Mouse (Mus musculus) C2C12 (cell line): ENCODE results near the gene Prss36. TPM values are rescaled to one million over a fixed set of nuclear protein-coding genes. Genes with fewer than 3 reads are reported as not detected.

Experiments used
- H3K27me3 ChIP-seq: one replicate; pipeline ENCODE4 v1.6.1; 2011; ENCODE audit not compliant: control insufficient read depth, insufficient read depth, insufficient read length
- H3K36me3 ChIP-seq: one replicate; pipeline ENCODE4 v1.6.1; 2011; ENCODE audit not compliant: control insufficient read depth, insufficient read depth
- H3K4me3 ChIP-seq: one replicate; pipeline ENCODE4 v1.5.1; 2011; ENCODE audit warnings: mild to moderate bottlenecking, control low read depth; ENCODE audit not compliant: poor library complexity, insufficient read depth, severe bottlenecking
- H3K79me2 ChIP-seq: one replicate; pipeline ENCODE4 v1.6.1; 2011; ENCODE audit not compliant: control insufficient read depth, insufficient read depth
- H3K79me3 ChIP-seq: one replicate; pipeline ENCODE4 v1.6.1; 2011; ENCODE audit warnings: low read depth, control low read depth
- H3ac ChIP-seq: one replicate; pipeline ENCODE3; 2011; ENCODE audit warnings: low read depth; ENCODE audit not compliant: control insufficient read depth, insufficient read length
- CEBPB ChIP-seq: IDR thresholded peaks from one replicate; pipeline ENCODE4 v1.6.1; 2011; ENCODE audit warnings: low read depth, mild to moderate bottlenecking, control low read depth, moderate library complexity
- CTCF ChIP-seq: IDR thresholded peaks from one replicate; pipeline ENCODE4 v1.5.1; 2011; ENCODE audit not compliant: control insufficient read depth, insufficient read depth, insufficient read length
- FOSL1 ChIP-seq: IDR thresholded peaks from one replicate; pipeline ENCODE4 v1.8.0; 2011; ENCODE audit warnings: mild to moderate bottlenecking, low read length; ENCODE audit not compliant: poor library complexity, insufficient read depth, severe bottlenecking
- MAX ChIP-seq: IDR thresholded peaks from one replicate; pipeline ENCODE4 v1.6.1; 2011; ENCODE audit warnings: mild to moderate bottlenecking, control low read depth
- MYOD1 ChIP-seq: IDR thresholded peaks from one replicate; pipeline ENCODE4 v1.6.1; 2011; ENCODE audit warnings: low read depth; ENCODE audit not compliant: control insufficient read depth, insufficient read length
- MYOG ChIP-seq: IDR thresholded peaks from one replicate; pipeline ENCODE4 v1.6.1; 2011; ENCODE audit not compliant: control insufficient read depth, insufficient read length; ENCODE audit errors: extremely low read depth
- USF1 ChIP-seq: IDR thresholded peaks from one replicate; pipeline ENCODE4 v1.6.1; 2011; ENCODE audit warnings: low read depth, mild to moderate bottlenecking, control low read depth, moderate library complexity
- polyA plus RNA-seq: library from polyadenylated mRNA; unstranded; fragments of >200 nt; fragmentation: generic; extraction: Trizol; gene quantifications from one replicate; pipeline ENCODE4 v1.2.1, GENCODE M21; 2012; ENCODE audit warnings: missing spikeins

Gene Prss36
- polyA plus RNA-seq, 1 experiment, result 4.7 TPM

DNA sequence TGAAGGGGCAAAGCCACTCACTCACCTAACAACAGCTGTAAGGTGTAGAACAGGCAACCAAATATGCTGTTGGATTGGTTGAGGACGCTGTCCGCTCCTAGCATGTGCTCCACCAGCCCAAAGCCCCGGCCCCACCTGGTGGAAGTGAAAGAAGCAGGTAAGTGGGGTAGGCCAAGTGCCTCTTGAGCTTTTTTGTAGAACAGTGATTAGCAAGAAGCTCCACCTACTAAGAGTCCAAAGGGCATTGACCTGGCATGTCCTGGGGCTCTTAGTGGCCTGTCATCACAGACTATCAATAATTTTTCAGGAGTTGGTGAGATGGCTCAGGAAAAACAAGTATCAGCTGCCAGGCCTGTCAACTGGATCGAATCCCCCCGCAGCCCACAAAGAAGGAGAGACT, 52.0 kb downstream of the Prss36 start:
- no peaks in the 10 kb centered on the region for H3K79me2 ChIP-seq
- no peaks in the 10 kb centered on the region for H3K79me3 ChIP-seq
- TF ChIP-seq MYOD1 (no peak), FOSL1 (no peak), MAX (no peak), CTCF (no peak), MYOG (no peak), USF1 (no peak), CEBPB (no peak)

DNA sequence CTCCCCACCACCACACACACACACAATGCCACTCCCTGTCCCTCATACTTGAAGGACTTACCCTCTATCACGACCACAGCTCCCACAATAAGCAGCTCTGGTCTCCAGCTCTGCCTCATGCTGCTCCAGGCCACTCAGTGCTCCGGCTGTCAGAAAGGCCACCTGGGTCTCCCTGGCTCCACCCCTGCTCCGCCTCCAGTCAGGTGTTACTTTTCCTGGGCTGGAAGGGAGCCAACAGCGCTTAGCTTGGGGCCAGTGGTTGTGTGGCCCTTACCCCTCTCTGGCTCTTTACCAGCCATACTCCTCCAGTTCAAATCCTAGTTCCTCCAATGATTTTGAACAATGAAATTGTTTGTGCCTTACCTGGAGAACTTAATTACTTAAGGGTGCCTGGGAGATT, 55.7 kb downstream of the Prss36 start, which contains the start of gene Prss53:
TSS of gene Prss53 (minus strand) at position 173 of the 400 bp plus-strand sequence.
- TF ChIP-seq MAX (no peak), CEBPB (no peak), MYOD1 (no peak), MYOG (no peak), USF1 (no peak), CTCF (no peak), FOSL1 (no peak)
- peaks cover 5% of the 10 kb centered on the region for H3K36me3 ChIP-seq
- no peaks in the 10 kb centered on the region for H3K27me3 ChIP-seq
- H3ac ChIP-seq, result no peak within 1 kb of the TSS
- H3K4me3 ChIP-seq, result no peak within 1 kb of the TSS
- H3K79me2 ChIP-seq, result peaks cover 11% of the 10 kb centered on the region
- no peaks in the 10 kb centered on the region for H3K79me3 ChIP-seq

More for the DNA sequence above, 52.0 kb downstream of the Prss36 start:
- no peak overlapping the region for H3K4me3 ChIP-seq
- peaks cover 5% of the 10 kb centered on the region for H3K27me3 ChIP-seq
- no peak overlapping the region for H3ac ChIP-seq
- no peaks in the 10 kb centered on the region for H3K36me3 ChIP-seq

DNA sequence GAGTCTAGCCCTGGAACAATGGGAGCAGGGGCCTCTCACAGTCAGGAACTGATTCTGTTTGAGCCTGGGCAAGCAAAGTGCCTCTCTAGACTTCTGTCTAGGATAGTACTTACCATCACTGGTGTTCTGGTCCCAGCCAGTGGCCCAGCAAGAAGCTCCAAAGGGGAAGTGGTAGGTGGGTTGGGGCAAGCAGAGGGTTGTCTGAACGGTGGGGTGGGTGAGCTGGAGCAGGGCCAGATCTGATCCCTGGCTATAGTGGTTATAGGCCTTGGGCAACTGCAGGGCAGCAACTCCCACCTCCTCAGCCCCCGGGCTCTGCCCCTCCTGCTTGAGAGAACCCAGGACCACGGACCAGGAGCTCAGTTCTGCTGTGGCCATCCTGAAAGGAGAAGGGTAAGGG, 57.7 kb downstream of the Prss36 start:
- TF ChIP-seq MAX, result no peak
- no peak overlapping the region for H3ac ChIP-seq
- H3K79me2 ChIP-seq, result peaks cover 23% of the 10 kb centered on the region
- no peak overlapping the region for H3K4me3 ChIP-seq
- H3K36me3 ChIP-seq, result peaks cover 12% of the 10 kb centered on the region
- no peaks in the 10 kb centered on the region for H3K27me3 ChIP-seq
- H3K79me3 ChIP-seq, result peaks cover 1% of the 10 kb centered on the region

DNA sequence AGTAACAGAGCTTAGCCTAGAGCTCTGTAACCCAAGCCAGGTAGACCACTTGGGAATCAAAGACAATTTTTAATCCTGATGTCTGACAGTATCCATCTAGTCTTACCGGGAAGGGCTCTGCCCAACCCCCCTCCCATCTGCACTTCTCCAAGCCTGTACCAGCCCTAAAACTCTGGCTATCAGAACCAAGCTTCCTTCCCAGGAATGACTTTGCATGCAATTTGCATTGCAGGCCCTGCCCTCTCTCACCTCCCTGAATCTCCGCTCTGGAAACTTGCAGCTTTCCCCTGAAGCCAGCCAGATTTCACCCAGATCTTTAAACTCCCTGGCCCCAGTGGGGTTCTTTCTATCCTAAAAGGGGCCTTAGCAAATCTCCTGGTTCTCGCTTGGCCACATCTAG, 58.7 kb downstream of the Prss36 start:
- TF ChIP-seq CTCF (no peak), MYOD1 (no peak), CEBPB (no peak), FOSL1 (no peak), MAX (no peak), USF1 (no peak), MYOG (no peak)
- Histone ChIP-seq H3K79me2 (peaks cover 32% of the 10 kb centered on the region), H3K27me3 (no peaks in the 10 kb centered on the region), H3ac (no peak overlapping the region), H3K4me3 (no peak overlapping the region), H3K79me3 (peaks cover 4% of the 10 kb centered on the region), H3K36me3 (peaks cover 12% of the 10 kb centered on the region)

DNA sequence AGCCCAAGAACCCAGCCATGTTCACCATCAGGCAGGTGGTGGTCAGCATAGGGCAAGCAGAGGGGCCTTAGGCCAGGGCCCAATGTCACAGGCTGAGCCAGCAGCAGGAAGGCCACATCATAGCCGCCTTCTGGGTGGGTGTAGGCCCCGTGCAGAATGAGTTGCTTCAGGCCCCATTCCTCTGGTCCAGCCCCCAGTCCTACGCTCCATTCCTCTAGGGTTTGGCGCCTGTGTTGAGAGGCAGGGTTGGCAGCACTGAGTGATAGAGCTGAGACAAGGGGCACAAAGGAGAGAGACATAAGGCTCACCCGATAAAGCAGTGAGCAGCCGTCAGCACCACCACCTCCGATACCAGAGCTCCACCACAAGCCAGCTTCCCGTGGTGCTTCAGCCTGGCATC, 59.3 kb downstream of the Prss36 start:
- Histone ChIP-seq H3ac (no peak overlapping the region), H3K4me3 (no peak overlapping the region), H3K36me3 (peaks cover 18% of the 10 kb centered on the region), H3K79me3 (peaks cover 5% of the 10 kb centered on the region), H3K27me3 (no peaks in the 10 kb centered on the region), H3K79me2 (peaks cover 38% of the 10 kb centered on the region)
- no peak for TF ChIP-seq MAX

DNA sequence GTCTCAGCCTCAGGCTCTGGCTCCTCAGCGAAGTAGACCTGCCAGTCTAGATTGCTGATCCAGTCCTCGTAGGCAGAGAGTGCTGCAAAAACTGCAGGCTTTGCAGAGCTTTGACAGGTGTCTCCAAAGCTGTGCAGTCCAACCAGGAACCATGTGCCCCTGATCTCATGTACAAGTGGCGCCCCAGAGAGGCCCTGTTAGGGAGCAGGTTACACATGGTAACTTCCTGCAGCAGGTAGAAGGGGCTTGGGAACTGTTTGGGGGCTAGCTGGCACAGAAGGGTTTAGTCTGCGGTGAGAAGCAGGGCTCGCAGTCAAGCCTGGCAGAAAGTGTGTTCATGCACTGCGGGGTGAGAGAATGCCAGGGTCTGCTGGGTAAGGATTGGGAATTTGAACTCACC, 60.0 kb downstream of the Prss36 start:
- Histone ChIP-seq H3K27me3 (no peaks in the 10 kb centered on the region), H3K79me2 (peaks cover 44% of the 10 kb centered on the region), H3K4me3 (no peak overlapping the region), H3K79me3 (peaks cover 6% of the 10 kb centered on the region), H3ac (no peak overlapping the region), H3K36me3 (peaks cover 25% of the 10 kb centered on the region)
- TF ChIP-seq MAX (no peak), CTCF (no peak), FOSL1 (no peak), USF1 (no peak), MYOG (no peak), CEBPB (no peak), MYOD1 (no peak)
